Mouse (Mus musculus) stomach, embryonic 16.5 days (tissue): ENCODE data around the gene Rep15. TPM values are rescaled to one million over a fixed set of nuclear protein-coding genes. Genes with fewer than 3 reads are reported as not detected.

Experiments used
- ATAC-seq: fragments of 200-750 bp; cut with Nextera tagmentation; 2 replicates; pipeline ENCODE4 v1.8.0; 2017; ENCODE audit warnings: moderate number of reproducible peaks, moderate TSS enrichment; ENCODE audit not compliant: insufficient read depth, low FRiP score
- H3K27ac ChIP-seq: fragments of 300-500 bp; sonication (generic); 2 replicates; pipeline ENCODE4 v1.5.1; 2014; ENCODE audit warnings: low read length
- H3K27me3 ChIP-seq: fragments of 300-500 bp; sonication (generic); 2 replicates; pipeline ENCODE4 v1.6.1; 2014; ENCODE audit warnings: low read length, control low read depth, mixed read lengths; ENCODE audit not compliant: control insufficient read depth, insufficient read depth
- H3K36me3 ChIP-seq: fragments of 300-500 bp; sonication (generic); 2 replicates; pipeline ENCODE4 v1.6.1; 2014; ENCODE audit warnings: low read length; ENCODE audit not compliant: control insufficient read depth, insufficient read depth
- H3K4me1 ChIP-seq: fragments of 300-500 bp; sonication (generic); 2 replicates; pipeline ENCODE4 v1.6.1; 2014; ENCODE audit warnings: low read length, control low read depth, mixed read lengths; ENCODE audit not compliant: control insufficient read depth, insufficient read depth
- H3K4me2 ChIP-seq: fragments of 300-500 bp; sonication (generic); 2 replicates; pipeline ENCODE4 v1.6.1; 2014; ENCODE audit warnings: low read depth, low read length, mixed read lengths
- H3K4me3 ChIP-seq: fragments of 300-500 bp; sonication (generic); replicated peaks from 2 replicates; pipeline ENCODE4 v1.5.1; 2014; ENCODE audit warnings: mild to moderate bottlenecking, low read length
- H3K9ac ChIP-seq: fragments of 300-500 bp; sonication (generic); 2 replicates; pipeline ENCODE4 v1.6.1; 2014; ENCODE audit warnings: low read length
- H3K9me3 ChIP-seq: fragments of 300-500 bp; sonication (generic); replicated peaks from 2 replicates; pipeline ENCODE4 v1.6.1; 2016; ENCODE audit warnings: low read length, control low read depth; ENCODE audit not compliant: control insufficient read depth
- WGBS: fragments of 180-500 bp; shearing (Covaris S2); extraction: QIAGEN DNeasy Blood & Tissue Kit; methylation state at CpG from one replicate; pipeline ENCODE4 v1.1.7; 2014; 5-methylcytosine and 5-hydroxymethylcytosine counted together
- polyA plus RNA-seq: library from polyadenylated mRNA; unstranded; fragments of >200 nt; fragmentation: Nextera tagmentation; extraction: Ambion mirVana; gene quantifications from 2 replicates; pipeline ENCODE4 v1.2.1, GENCODE M21; 2015

Gene Rep15
- polyA plus RNA-seq, 1 experiment from 2014 or later: 3.6 TPM

DNA sequence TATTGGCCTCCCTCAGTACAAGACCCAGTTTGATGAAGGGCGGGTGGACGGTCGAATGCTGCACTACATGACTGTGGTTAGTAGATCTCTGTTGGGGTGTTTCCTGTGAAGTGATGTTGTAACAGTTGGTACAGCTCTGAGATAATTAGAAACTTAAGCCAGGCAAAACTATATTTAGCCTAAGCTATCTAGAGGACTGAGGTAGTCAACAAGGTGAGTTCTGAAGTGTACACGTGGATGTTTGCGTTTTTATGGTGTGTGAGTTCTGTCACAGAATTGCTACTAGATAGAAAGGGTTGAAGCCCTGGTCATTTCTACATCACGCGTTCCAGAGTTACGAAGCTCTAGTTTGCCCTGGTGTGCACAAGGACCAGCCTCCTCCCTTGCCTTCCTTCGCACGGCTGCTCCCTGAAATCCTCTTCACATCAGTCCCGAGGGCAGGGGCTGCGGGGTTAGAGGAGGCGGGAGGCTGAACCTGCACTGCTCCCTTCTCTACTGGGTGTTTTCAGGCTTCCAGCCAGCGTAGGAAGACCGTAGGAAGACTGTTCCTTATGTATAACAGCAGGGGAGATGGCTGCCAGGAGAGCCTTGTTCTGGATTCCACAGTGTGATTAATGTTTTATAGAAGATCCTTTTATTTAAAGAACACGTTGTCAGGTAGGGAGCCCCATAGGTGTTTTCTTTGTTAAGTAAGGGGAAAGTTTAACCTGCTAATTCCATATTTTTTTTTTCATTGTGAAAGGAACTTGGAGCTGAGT lies 9.8 kb upstream of the Rep15 start:
- no peak overlapping the region for H3K9ac ChIP-seq
- H3K27me3 ChIP-seq: no peaks in the 10 kb centered on the region
- H3K4me1 ChIP-seq: no peaks in the 10 kb centered on the region
- peaks cover 5% of the 10 kb centered on the region; the same call in 1 of the 2 replicates for H3K36me3 ChIP-seq
- ATAC-seq: no peak
- WGBS: 77% methylated on average over 16 of the region's 16 CpGs
- 0 out of 2 replicates have a peak overlapping the region, but pooled peaks have one; percentile 34 for H3K27ac ChIP-seq
- H3K4me2 ChIP-seq: no peak overlapping the region
- no peaks in the 10 kb centered on the region for H3K9me3 ChIP-seq
- no peak overlapping the region for H3K4me3 ChIP-seq

DNA sequence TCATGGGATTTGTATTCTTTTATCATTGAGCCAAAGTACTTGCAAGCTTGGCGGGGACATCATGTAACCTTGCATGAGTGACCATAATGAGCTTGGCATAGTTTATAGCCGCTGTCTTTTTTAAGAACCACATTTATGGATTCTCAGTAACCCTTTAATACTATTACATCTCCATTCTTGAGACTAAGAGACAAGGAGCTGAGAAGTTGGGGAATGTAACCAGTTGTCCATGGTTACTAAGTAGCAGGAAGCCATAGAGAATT lies 9.3 kb upstream of the Rep15 start:
- Histone ChIP-seq H3K27ac (no peak overlapping the region), H3K4me3 (no peak overlapping the region), H3K4me2 (no peak overlapping the region), H3K27me3 (no peaks in the 10 kb centered on the region), H3K9ac (no peak overlapping the region), H3K36me3 (peaks cover 5% of the 10 kb centered on the region; the same call in 1 of the 2 replicates), H3K4me1 (no peaks in the 10 kb centered on the region), H3K9me3 (no peaks in the 10 kb centered on the region)
- ATAC-seq: no peak
- WGBS: 80% methylated on average over 2 of the region's 2 CpGs

DNA sequence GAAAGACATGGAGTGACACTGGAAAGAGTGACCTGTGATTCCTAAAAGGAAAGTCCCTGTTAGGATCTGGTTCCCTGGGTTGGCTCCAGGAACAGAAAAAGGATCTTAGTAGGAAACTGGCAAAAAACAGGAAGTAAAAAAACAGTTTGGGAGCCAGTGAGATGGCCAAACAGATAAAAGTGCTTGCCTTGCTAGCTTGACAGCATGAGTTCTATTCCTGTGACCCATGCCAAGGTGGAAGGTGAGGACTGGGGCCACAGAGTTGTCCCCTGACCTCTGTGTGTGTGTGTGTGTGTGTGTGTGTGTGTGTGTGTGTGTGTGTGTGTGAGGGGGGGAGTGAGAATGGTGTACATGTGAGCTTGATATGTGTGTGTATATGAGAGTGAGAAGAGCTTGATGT lies 8.8 kb upstream of the Rep15 start:
- Histone ChIP-seq H3K9ac (no peak overlapping the region), H3K9me3 (no peaks in the 10 kb centered on the region), H3K36me3 (peaks cover 5% of the 10 kb centered on the region; the same call in 1 of the 2 replicates), H3K4me2 (no peak overlapping the region), H3K27me3 (no peaks in the 10 kb centered on the region), H3K27ac (no peak overlapping the region), H3K4me1 (no peaks in the 10 kb centered on the region), H3K4me3 (no peak overlapping the region)
- ATAC-seq: no peak

DNA sequence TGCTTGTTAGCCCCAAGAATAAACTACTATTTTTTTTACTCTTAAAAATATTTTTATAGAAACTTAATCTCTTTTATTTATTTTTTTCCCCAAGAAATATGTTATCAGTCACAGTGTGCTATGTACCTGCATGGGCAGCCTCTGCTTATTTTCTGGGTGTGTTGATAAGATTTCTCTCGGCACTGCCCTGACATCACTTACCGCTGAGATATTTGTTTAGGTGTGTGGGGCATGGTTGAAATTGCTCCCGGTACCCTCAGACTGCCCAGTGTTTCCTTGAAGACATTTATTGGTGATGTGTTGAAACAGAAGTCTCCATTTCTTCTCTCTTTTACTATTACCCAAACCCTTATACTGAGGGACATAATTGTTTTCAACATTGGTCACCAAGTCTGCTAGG lies 7.6 kb upstream of the Rep15 start:
- Histone ChIP-seq H3K4me1 (no peaks in the 10 kb centered on the region), H3K27me3 (no peaks in the 10 kb centered on the region), H3K4me3 (no peak overlapping the region), H3K36me3 (peaks cover 5% of the 10 kb centered on the region; the same call in 1 of the 2 replicates), H3K9ac (no peak overlapping the region), H3K27ac (0 out of 2 replicates have a peak overlapping the region, but pooled peaks have one; percentile 36), H3K4me2 (no peak overlapping the region), H3K9me3 (no peaks in the 10 kb centered on the region)
- WGBS: 51% methylated on average over 3 of the region's 3 CpGs
- peak; percentile 78; the same call in 1 of the 2 replicates for ATAC-seq

GRCm38 (mm10) chr6:147028396-147028795 lies 4.0 kb upstream of the Rep15 start:
- Histone ChIP-seq H3K27ac (no peak overlapping the region), H3K9me3 (no peaks in the 10 kb centered on the region), H3K4me2 (no peak overlapping the region), H3K36me3 (peaks cover 3% of the 10 kb centered on the region; the same call in 1 of the 2 replicates), H3K9ac (no peak overlapping the region), H3K4me3 (no peak overlapping the region), H3K27me3 (no peaks in the 10 kb centered on the region), H3K4me1 (no peaks in the 10 kb centered on the region)
- 83% methylated on average over 2 of the region's 2 CpGs for WGBS
- ATAC-seq: no peak

GRCm38 (mm10) chr6:147029591-147029990 lies 2.8 kb upstream of the Rep15 start:
- Histone ChIP-seq H3K36me3 (peaks cover 3% of the 10 kb centered on the region; the same call in 1 of the 2 replicates), H3K4me1 (no peaks in the 10 kb centered on the region), H3K4me2 (no peak overlapping the region), H3K9ac (no peak overlapping the region), H3K27ac (no peak overlapping the region), H3K9me3 (no peaks in the 10 kb centered on the region), H3K4me3 (no peak overlapping the region), H3K27me3 (no peaks in the 10 kb centered on the region)
- ATAC-seq: no peak
- 93% methylated on average over 9 of the region's 9 CpGs for WGBS

DNA sequence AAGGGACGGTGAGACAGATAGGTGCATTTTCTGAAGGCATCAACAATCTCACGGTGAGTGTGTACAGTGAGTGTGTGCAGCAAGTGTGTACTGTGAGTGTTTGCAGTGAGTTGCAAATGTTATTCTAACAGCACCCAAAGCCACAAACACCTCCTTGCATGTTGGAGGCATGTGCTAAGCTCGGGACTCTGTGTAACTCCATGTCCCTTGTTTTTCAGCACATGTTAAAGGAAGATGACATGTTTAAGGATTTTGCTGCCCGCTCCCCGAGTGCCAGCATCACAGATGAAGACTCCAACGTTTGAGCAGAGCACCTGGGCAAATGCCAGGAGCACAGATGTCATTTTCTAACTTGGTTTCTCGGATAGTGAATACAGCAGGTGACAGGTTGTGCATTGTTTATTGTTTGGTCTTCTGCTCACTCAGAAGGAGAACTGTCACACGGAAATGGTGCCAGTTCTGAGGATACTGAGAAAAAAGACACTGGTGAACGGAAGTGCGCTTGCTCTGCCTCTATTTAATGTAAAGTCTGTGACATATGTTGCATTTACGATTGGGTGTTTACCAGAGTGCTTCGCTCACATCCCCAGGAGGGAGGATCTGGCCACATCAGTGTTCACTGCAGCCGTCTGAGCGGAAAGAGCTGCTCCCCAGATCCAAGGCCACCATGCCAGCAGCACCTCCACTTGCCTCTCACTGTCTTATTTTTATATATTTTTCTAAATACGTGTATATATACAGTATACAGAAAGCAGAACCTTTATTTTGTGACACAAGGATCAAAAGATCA lies 2.1 kb upstream of the Rep15 start:
- WGBS: 88% methylated on average over 15 of the region's 15 CpGs
- Histone ChIP-seq H3K9ac (no peak overlapping the region), H3K27me3 (no peaks in the 10 kb centered on the region), H3K4me1 (no peaks in the 10 kb centered on the region), H3K4me3 (no peak overlapping the region), H3K36me3 (peaks cover 3% of the 10 kb centered on the region; the same call in 1 of the 2 replicates), H3K9me3 (no peaks in the 10 kb centered on the region), H3K4me2 (no peak overlapping the region), H3K27ac (no peak overlapping the region)
- no peak for ATAC-seq

DNA sequence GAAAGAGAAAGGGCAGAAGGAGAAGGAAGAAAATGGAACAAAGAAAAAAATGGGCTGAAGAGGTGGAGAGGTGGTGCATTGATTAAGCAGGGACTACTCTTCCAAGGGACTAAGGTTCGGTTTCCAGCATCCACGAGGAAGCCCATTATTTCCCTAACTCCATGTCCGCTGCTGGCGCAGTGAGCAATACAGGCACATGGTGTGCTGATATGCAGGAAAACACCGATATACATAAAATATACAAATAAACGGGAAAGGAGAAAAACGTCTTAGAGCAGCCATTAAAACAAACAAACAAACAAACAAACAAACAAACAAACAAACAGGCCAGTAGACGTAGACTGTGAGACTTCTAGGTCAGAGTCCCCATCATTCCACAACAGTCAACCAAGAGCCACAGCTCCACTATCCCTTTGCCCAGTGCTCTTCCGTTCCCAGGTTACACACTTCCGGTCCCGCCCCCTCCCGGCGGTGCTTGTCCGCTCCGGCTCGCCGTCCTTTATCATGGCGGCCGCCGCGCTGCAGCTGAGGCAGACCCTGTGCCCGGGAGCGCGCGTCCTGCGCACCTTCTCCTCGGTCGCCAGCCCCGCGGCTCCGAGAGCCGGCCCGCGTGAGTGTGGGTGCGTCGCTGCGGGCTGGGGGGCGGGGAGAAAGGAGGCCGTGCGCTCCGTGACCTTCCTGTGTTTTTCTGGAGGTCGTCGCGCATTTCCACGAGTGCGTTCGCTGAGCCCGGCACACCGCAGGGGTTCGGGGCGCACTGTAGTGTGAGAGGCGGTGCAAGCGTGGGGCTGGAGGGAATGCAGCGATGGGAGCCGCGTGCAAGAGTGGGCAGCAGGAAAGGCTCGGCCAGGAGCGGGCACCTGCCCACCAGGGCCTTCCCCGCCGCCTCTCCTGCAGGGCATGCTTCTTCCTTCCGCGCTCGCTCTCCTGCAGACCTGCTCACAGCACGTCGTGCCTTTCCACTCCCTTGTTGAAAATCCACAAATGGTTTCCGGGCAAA lies 10.2 kb downstream of the Rep15 start, which contains the start of gene Mrps35:
Gene Mrps35 (plus strand): TSS at position 474 of the 1,000 bp plus-strand sequence.
- 3% methylated on average over 66 of the region's 66 CpGs for WGBS
- H3K36me3 ChIP-seq: peaks cover 6% of the 10 kb centered on the region; the same call in 1 of the 2 replicates
- peak within 1 kb of the TSS; percentile 93 for H3K4me3 ChIP-seq
- peak within 1 kb of the TSS; percentile 97 for H3K9ac ChIP-seq
- peak within 1 kb of the TSS; percentile 72 for H3K4me2 ChIP-seq
- peak within 1 kb of the TSS; percentile 89 for H3K27ac ChIP-seq
- 0 out of 2 replicates have a peak, but pooled peaks cover 5% of the 10 kb centered on the region for H3K4me1 ChIP-seq
- ATAC-seq: peak; percentile 97
- H3K27me3 ChIP-seq: no peaks in the 10 kb centered on the region
- no peaks in the 10 kb centered on the region for H3K9me3 ChIP-seq
